Mouse (Mus musculus) monocyte, adult 5-6 weeks (primary cell): ENCODE results near the gene C6. TPM values are rescaled to one million over a fixed set of nuclear protein-coding genes. Genes with fewer than 3 reads are reported as not detected.

Source experiments
- ATAC-seq: fragments of 153-309, 156-312 bp; replicated peaks from 2 replicates; pipeline ENCODE4 v1.8.0; 2017; ENCODE audit warnings: mild to moderate bottlenecking; ENCODE audit not compliant: low TSS enrichment, insufficient number of reproducible peaks, severe bottlenecking, poor library complexity, low FRiP score
- total RNA-seq: library from RNA; stranded (forward); fragments of 200-1000, 200-491, 200-594 nt; gene quantifications from 3 replicates; pipeline ENCODE4 v1.2.3, GENCODE M21; 2017

Gene C6
- total RNA-seq: not detected in 3 replicates

DNA sequence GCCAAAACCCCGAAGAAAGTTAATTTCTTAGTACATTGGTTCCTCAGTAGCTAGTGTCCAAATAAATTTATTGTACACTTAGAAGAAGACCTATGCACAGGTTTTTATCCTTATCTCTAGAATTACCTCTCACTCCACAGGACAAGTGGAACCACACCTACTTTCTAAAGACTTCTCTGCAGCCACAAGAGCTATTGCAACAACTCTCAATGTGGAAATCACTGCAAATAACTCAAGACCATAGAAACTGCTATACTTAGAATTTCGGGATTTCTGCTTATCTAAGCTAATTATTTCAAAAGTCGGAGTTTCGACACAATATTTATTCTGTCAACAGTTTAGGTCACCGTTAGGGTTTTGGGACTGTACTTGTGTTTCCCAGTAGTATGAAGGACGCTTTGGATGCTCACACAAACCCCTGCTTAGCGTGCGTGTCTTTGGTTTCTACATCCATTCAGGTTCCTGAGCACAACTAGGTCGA, at the start of gene C6:
Gene C6 (plus strand): TSS at position 346 of the 481 bp plus-strand sequence.
- no peak for ATAC-seq

DNA sequence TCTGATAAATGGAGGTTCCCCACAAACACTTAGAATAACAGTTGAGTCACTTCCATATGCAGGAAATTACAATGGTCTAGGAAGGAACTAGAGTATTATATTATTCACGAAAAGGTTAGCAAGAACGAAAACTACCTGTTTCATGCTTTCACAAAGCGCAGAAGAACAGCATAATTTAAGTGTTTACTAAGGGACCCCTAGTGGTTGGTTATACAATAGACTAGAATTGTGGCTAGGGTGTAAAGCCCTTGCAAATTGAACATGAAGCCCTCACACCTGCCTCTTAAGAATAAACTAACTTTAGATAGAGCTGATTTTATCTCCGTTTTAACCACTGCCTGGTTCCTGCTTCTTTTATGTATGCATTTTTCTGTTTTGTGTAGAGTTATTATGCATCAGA, 29.4 kb upstream of the C6 start:
- ATAC-seq: no peak

DNA sequence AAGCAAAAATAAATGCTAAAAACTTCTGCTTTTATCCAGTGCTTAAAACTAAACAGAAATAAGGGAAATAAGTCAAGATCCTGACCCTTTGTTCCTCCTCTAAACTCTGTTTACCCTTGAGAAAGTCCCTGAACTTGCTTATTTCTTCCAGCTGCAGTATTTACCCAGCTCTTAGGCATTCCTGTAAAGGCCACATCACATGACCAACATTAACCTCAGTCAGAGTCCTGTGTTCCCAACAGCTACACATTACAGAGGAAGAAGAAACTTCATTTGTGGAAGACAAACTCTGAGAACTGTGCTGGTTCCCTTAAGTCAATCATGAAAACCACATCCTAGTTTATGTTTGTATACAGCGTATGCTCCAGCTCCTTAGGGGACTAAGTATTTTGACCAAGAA, 7.2 kb downstream of the C6 start:
- ATAC-seq: no peak

DNA sequence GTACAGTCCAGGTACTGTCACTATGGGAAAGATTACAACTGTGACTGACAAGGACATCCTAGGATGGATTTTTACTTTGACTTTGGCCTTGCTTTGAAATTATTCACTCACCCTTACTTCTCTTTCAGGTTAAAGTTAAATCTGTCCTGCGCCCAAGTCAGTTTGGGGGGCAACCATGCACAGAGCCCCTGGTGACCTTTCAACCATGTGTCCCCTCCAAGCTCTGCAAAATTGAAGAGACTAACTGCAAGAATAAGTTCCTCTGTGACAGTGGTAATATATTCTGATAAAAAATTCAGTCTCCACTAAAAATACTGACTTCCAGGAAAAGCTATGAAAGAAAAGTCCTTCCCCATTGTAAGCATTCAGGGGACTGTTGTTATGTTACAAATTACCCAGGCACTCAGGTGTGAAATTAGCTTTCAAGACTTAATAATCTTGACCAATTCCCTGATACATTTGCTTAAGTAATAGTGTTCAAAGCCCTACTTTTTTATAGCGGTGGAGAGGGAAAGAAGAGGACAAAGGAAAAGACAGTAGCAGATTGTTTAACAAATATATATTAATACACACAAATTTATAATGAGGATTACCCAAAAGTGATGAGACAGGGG, 8.1 kb downstream of the C6 start:
- ATAC-seq: no peak

DNA sequence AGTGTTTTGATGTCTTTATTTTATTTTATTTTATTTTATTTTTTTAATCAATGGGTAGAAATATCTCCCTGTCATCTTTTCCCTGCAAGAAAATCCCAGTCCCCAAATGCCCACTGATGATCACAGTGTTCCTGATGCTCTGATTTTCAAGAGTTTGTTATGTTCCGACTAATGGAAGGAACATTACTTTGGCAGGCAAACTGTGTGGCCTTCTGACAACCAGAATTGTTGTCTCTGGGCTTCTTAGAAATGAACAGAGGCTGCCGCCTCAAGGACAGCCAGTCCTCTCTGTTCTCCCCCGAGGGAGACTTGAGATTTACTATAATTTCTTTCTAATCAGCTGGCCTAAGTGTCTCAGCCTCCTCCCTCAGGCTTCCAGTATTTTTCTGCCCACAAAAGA, 20.7 kb downstream of the C6 start:
- ATAC-seq: no peak

DNA sequence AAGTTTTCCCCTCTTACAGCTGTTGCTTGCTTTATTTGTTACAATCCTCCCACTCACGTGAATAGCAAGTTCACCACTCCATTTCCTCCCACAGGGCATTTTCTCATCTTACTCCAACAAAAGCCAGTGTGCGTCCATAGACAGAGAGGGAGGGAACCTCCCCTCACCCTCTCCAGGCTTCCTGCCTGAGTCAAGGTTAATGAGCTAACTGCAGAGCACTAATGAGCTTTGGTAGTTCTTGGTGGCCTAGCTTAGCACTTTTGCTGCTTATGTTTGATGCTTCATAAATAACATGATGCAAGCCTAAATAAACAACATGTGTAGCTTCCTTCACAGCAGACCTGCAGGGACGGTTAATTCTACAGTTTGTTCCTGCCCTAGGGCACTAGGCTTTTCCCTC, 63.4 kb downstream of the C6 start:
- no peak for ATAC-seq

DNA sequence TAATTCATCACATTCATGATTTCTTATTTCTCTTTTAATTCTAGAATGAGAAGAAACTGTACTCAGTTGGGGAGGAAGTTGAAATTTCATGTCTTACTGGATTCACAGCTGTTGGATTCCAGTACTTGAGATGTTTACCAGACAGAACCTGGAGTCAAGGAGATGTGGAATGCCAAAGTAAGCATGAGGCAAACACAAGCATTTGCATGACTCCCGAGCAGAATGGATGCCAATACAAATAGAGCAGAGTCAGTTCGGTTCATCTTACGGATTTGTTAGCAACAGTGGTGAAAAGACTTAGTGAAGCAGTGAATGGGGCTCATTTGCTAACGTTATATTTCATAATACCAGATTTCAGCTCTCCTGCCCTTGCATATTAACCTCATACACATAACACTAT, 69.9 kb downstream of the C6 start:
- no peak for ATAC-seq

DNA sequence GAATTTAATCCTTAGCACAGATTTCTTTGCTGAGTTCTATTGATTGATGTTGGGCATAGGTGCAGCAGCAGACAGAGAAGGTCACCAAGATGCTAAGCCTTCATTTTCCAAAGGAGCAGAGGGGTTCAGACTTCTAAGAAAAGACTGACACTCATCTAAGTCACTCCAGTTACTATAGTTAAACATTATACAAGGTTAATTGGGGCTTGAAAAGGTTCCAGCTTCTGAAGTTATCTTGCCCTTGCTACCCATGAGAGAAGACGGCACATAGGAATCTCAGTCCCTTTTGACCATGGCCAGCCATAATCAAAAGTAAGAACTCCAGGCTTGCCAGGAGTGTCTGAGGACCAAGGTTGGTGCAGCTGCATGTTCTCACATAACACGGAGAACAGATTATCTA, 77.3 kb downstream of the C6 start:
- ATAC-seq: no peak

DNA sequence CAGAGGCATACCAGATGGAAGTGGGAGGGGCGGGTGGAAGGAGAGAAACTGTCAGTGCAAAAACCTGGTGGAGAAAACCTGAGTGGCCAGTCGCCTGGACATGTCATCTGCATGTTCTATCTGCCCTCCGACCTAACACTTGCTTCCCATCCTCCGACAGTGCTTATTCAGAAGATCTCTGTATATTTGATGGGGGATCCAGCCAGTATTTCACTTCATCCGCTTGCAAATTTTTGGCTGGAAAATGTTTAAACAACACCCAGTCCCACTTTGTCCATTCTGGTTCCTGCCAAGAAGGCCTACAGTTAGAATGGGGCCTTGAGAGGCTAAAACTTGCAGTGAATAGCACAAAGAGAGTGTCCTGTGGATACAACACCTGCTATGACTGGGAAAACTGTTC, 81.2 kb downstream of the C6 start:
- ATAC-seq: no peak

DNA sequence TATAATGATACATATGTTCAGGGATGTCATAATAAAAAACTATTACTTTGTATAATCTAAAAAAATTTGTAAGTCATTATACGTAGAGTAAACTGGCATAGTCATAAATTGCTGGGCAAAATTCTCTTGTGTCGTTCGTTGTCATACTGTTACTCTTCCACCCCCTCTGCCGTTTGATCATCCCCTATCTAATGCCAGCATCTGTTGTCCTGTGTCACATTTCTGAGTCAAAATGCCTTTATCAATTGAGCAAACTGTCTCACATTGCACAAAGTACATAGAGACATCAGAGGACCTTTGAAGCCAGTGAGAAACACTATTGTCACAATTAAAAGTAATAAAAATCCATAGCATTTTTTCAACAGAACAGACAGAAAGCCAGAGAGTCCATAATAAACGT, 88.0 kb downstream of the C6 start:
- ATAC-seq: no peak

DNA sequence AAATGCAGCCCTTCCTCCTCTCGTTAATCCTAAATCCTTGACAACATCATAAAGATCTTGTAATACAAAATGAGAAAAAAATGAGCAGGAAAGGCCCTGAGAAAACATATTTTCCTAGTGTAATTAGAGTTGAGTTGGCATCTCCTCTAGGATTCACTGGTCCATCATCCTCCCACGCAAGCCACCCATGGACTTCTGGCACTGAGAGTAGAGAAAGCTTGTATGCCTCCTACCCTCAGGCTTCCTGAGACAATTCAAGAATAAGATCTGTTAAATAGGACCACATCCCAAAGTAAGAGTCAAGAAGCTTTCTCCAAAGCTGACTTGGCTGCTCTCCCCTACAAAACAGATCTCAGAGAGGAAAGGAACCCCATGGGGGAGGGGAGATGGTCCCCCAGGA, 88.7 kb downstream of the C6 start:
- ATAC-seq: no peak

DNA sequence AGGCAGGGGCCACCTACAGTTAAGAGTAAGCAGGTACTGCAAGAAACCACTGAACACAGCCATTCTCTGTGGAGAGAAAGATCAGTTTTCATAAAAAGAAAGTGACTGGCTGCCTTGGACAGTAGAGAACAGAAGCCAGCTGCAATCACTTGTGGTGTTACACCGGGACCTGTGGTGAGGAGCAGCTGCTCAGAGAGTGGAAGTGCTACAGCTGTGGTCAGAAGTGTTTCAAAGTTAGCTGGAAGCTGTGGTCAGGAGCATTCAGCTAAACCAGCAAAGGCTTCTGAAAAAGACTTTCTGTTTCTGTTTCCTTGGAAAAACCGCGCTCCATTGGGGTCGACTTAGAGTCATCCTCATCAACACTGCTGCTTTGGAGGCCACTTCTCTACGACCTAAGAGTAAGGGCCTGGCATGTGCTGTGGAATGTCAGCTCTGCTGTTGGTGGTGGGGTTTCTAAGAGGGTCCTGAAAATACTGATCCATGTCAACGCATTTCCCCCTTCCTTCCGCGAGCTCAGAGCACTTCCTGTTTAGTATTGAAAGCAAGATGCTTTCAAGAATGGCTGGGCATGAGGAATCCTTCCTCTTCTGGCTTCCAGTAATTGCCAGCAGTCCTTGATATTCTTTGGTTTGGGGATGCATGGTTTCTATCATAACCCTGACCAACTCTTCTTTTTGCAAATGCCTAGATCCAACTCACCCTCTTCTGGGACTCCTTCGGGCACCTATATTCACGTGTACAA, 89.9 kb downstream of the C6 start:
- no peak; the same call in 1 of the 2 replicates for ATAC-seq

DNA sequence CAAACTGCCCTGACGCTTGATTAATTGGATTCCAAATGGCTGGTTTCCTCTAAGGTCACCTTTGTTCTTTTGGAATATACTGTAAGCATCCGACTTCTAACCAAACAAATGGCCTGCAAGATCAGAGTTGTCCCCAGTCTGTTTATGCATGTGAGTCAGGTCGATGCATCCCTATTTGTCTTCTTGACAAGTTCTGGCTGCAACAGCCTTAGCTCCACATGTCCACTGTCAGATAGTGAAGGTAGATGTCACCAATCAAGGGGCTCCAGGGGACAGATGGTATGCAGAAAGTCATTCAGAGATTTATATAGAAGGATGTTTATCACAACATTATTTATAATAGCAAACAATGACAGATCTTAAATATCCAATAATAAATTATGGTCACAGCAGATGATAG, 91.5 kb downstream of the C6 start:
- no peak for ATAC-seq

DNA sequence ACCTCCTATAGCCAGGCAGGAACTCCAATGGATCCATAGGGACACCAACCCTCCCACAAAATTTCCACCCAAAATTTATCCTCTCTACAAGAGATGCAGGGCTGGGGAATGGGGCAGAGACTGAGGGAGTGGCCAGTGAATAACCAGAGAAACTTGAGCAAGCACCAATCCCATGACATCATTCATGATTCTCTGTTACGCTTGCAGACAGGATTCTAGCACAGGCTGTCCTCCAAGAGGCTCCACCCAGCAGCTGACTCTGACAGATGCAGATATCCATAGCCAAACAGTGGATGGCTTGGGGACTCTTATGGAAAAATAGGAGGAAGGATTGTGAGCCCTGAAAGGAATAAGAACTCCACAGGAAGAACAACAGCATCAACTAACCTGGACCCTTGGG, 94.2 kb downstream of the C6 start:
- no peak for ATAC-seq

DNA sequence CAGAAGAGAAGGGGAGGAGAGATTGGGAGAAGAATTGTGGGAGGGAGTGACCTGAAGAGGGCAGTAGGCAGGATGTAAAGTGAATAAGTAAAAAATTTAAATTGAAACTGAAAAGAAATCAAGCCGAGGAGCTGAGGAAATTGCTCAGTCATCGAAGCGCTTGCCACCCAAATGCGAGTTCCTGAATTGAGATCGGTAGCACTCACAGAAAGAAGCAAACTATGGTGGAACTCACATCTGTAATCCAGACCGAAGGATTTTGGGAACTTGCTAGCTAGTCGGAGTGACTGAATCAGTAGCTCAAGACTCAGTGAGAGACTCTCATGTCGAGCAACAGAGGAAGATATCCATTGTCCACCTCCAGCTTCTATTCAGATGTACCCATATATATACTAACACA, 94.8 kb downstream of the C6 start:
- no peak for ATAC-seq

DNA sequence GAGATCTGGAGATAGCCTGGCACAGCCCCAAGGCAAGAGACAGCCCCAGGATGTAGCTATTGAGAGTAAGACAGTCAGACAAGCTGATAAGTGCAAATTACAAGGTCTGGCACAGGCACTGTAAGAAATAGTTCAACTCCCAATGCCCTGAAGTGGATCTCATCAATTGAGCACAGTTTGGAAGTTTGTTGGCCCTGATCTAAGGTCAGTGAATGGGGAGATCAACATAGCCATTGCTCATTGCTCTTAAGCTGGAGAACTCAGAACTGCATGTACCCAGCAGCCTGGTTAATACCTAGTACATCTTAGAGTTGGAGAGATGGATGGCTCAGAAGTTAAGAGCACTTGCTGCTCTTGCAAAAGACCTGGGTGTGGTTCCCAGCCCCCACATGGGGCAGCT, 100.8 kb downstream of the C6 start:
- ATAC-seq: no peak

DNA sequence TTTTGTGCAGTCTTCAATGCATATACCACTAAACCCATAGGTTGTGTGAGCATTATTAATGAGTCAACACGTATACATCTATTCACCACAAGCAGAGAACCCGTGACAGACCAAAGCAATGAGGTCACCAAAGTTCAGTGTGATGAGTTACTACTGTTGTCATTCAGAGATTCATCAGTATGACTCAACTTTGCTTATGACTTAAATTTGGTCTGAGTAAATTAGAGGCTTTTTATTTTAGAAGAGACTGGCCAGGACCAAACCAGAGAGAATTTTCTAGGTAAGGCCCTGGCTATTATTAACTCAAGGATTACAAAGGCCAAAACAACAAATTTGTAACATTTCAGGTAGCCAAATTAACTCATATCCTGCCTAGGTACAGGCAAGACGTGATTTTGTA, 109.4 kb downstream of the C6 start:
- no peak for ATAC-seq

DNA sequence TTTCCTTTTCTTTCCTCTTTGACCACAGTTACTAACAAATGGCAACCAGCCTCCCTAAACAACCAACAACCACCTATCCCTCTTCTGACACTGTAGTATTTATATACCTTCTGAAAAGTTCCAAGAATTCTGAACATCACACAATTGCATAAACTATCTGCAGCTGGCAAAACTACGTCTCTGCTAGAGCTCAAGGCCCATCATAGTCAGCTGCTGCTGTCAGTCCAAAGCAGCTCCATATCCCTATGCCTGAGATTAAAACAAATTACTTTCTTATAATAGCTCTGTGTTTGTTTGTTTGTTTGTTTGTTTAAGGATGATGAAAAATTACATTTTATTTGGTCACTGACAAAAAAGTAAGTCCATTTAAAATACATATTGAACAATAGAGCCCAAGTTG, 123.0 kb downstream of the C6 start:
- no peak for ATAC-seq
